11 mouse cellular contexts compared by ENCODE assay signal in the genomic region with DNA sequence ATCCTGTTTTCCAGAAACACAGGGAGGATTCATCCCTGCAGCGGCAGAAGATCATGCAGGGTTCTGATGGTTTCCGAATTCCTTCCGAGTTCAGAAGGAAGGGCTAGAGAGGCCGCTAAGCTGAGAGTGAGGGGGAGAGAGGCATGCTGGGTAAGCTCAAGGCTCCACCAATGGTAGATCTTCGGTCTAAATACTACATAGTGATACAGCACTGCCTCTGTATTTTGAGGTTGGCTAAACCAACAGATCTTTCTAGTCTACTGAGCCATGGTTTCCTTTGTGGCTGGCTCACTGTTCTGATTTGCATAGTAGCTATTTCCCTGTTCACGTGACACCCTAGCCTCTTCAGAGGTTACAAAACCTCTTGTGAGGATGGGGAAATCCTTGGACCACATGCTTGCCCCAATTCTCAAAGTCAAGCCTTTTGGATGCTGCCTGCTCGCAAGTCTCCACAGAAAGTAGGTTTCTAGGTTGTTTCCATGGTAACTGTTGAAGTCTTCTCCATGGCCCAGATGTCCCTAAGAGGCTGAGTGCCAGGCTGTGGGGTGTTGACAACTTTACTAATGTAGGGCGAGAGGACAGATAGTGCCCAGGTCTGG. TPM values are rescaled to one million over a fixed set of nuclear protein-coding genes. Genes with fewer than 3 reads are reported as not detected.
DNase-seq lines count a peak whose midpoint lies in the region; ATAC-seq and TF ChIP-seq lines count a peak whose summit lies in the region.
"Had no signal": no experiment of that assay in that cellular context is flagged by ENCODE, and none has a peak within 500 bp of the region (broad histone marks: within the 10 kb centered on the region; RNA-seq: fewer than 3 reads in every experiment).

No protein-coding gene starts in this region.

- WGBS in hindbrain, embryonic 16.5 days: 80% methylated on average over 8 of the region's 8 CpGs
- 87% methylated on average over 8 of the region's 8 CpGs for WGBS in hindbrain, embryonic 12.5 days

- H3K27me3 ChIP-seq in hindbrain, embryonic 16.5 days (replicated peaks; ENCODE audit: control insufficient read depth, insufficient read depth, low read length): no peaks in the 10 kb centered on the region
- H3K27me3 ChIP-seq in hindbrain, embryonic 12.5 days: no peaks in the 10 kb centered on the region

- no peaks in the 10 kb centered on the region for H3K9me3 ChIP-seq in hindbrain, embryonic 16.5 days (ENCODE audit: control insufficient read depth, low read length)
- no peaks in the 10 kb centered on the region for H3K9me3 ChIP-seq in hindbrain, embryonic 12.5 days (replicated peaks)
- H3K9me3 ChIP-seq: limb, embryonic 12.5 days had no signal

- no peaks in the 10 kb centered on the region for H3K4me1 ChIP-seq in hindbrain, embryonic 16.5 days (ENCODE audit: control insufficient read depth, insufficient read depth, low read depth, low read length)
- H3K4me1 ChIP-seq in hindbrain, embryonic 12.5 days: no peaks in the 10 kb centered on the region
- H3K4me1 ChIP-seq: limb, embryonic 12.5 days had no signal

- no peak overlapping the region for H3K27ac ChIP-seq in hindbrain, embryonic 16.5 days (ENCODE audit: low read depth, low read length)
- no peak overlapping the region for H3K27ac ChIP-seq in hindbrain, embryonic 12.5 days
- H3K27ac ChIP-seq in layer of hippocampus, adult 2 months: 0 out of 2 replicates have a peak overlapping the region, but pooled peaks have one; percentile 8
- H3K27ac ChIP-seq: limb, embryonic 12.5 days had no signal

- DNase-seq in NIH3T3 (ENCODE audit: low read depth): peak; percentile 5
- peak; percentile 47 to 78 for DNase-seq in layer of hippocampus, adult 2 months (ENCODE audit: low spot score in 2 of 2)
- peak; percentile 60 to 63 for DNase-seq in right cerebral cortex, adult 2 months (ENCODE audit: low spot score in 2 of 2)
- no peak for DNase-seq in urinary bladder, postnatal 36 days (ENCODE audit: low spot score in 2 of 2)
- no peak for DNase-seq in adrenal gland, adult 2 months
- DNase-seq in testis, postnatal 10 days (ENCODE audit: low spot score): no peak
- DNase-seq: gastrocnemius, postnatal 25 days had no signal

- no peak overlapping the region for H3K4me2 ChIP-seq in hindbrain, embryonic 16.5 days (ENCODE audit: low read length)
- no peak overlapping the region for H3K4me2 ChIP-seq in hindbrain, embryonic 12.5 days (replicated peaks)
- H3K4me2 ChIP-seq: limb, embryonic 12.5 days had no signal

- peak; percentile 65 for ATAC-seq in hindbrain, embryonic 16.5 days
- no peak for ATAC-seq in hindbrain, embryonic 12.5 days (ENCODE audit: low FRiP score)

- no peak overlapping the region for H3K4me3 ChIP-seq in hindbrain, embryonic 16.5 days (ENCODE audit: low read length)
- no peak overlapping the region for H3K4me3 ChIP-seq in hindbrain, embryonic 12.5 days
- no peak overlapping the region for H3K4me3 ChIP-seq in layer of hippocampus, adult 2 months
- H3K4me3 ChIP-seq: limb, embryonic 12.5 days had no signal

- H3K36me3 ChIP-seq in hindbrain, embryonic 16.5 days (ENCODE audit: control insufficient read depth, insufficient read depth, low read length): no peaks in the 10 kb centered on the region
- H3K36me3 ChIP-seq in hindbrain, embryonic 12.5 days: no peaks in the 10 kb centered on the region
- H3K36me3 ChIP-seq: limb, embryonic 12.5 days had no signal

- TF ChIP-seq CTCF in layer of hippocampus, adult 2 months (conservative IDR thresholded peaks at IDR 0.05): no peak

- H3K9ac ChIP-seq in hindbrain, embryonic 16.5 days (ENCODE audit: low read depth, low read length): no peak overlapping the region
- H3K9ac ChIP-seq in hindbrain, embryonic 12.5 days: no peak overlapping the region
- H3K9ac ChIP-seq: limb, embryonic 12.5 days had no signal

RNA-seq across cellular contexts. Expression of gene Krt28, which starts 4.8 kb away (rescaled TPM):
- 0.52 and 0.55 TPM in 2 replicates for polyA plus RNA-seq in hindbrain, embryonic 16.5 days (2015; fragmentation: Nextera tagmentation; extraction: Ambion mirVana)
- 0.21 and 0.27 TPM in 2 replicates for polyA plus RNA-seq in hindbrain, embryonic 12.5 days (2016; fragmentation: Nextera tagmentation; extraction: Ambion mirVana)
- under 1 TPM in 1 of 2 experiments, not detected in 1; 0.23 TPM for total RNA-seq in layer of hippocampus, adult 2 months (2021)
- not detected for total RNA-seq in adrenal gland, adult 2 months (2021)
- not detected in 2 replicates for polyA plus RNA-seq in adrenal gland, adult 2 months (2012; rRNA removed)
- total RNA-seq: gastrocnemius, postnatal 25 days had no signal
- polyA plus RNA-seq: limb, embryonic 12.5 days had no signal

RNA-seq across cellular contexts. Expression of gene Krt27, which starts 19.0 kb away (rescaled TPM):
- 0.10 and 0.41 TPM in 2 replicates for polyA plus RNA-seq in hindbrain, embryonic 16.5 days (2015; fragmentation: Nextera tagmentation; extraction: Ambion mirVana)
- polyA plus RNA-seq in hindbrain, embryonic 12.5 days (2016; fragmentation: Nextera tagmentation; extraction: Ambion mirVana): not detected in 2 replicates
- not detected for total RNA-seq in layer of hippocampus, adult 2 months (2021)
- total RNA-seq in adrenal gland, adult 2 months (2021): not detected
- not detected in 2 replicates for polyA plus RNA-seq in adrenal gland, adult 2 months (2012; rRNA removed)
- total RNA-seq: gastrocnemius, postnatal 25 days had no signal
- polyA plus RNA-seq: cortical plate, adult 2 months; limb, embryonic 12.5 days had no signal

RNA-seq across cellular contexts. Expression of gene Krt10, which starts 19.2 kb away (rescaled TPM):
- polyA plus RNA-seq in hindbrain, embryonic 16.5 days (2015; fragmentation: Nextera tagmentation; extraction: Ambion mirVana): 22.8 and 27.5 TPM in 2 replicates
- 32.7 and 39.8 TPM in 2 replicates for polyA plus RNA-seq in hindbrain, embryonic 12.5 days (2016; fragmentation: Nextera tagmentation; extraction: Ambion mirVana)
- 10 to 100 TPM; 14.8 to 16.4 TPM for total RNA-seq in layer of hippocampus, adult 2 months (2021)
- 1 to 10 TPM; 5.5 to 5.8 TPM for total RNA-seq in adrenal gland, adult 2 months (2021)
- polyA plus RNA-seq in adrenal gland, adult 2 months (2012; rRNA removed): 0.43 and 0.56 TPM in 2 replicates

RNA-seq across cellular contexts. Expression of gene Krt26, which starts 32.2 kb away (rescaled TPM):
- polyA plus RNA-seq in hindbrain, embryonic 16.5 days (2015; fragmentation: Nextera tagmentation; extraction: Ambion mirVana): 0.37 and 0.41 TPM in 2 replicates
- 0.27 and 0.30 TPM in 2 replicates for polyA plus RNA-seq in hindbrain, embryonic 12.5 days (2016; fragmentation: Nextera tagmentation; extraction: Ambion mirVana)
- not detected for total RNA-seq in layer of hippocampus, adult 2 months (2021)
- not detected for total RNA-seq in adrenal gland, adult 2 months (2021)
- not detected in 2 replicates for polyA plus RNA-seq in adrenal gland, adult 2 months (2012; rRNA removed)
- total RNA-seq: gastrocnemius, postnatal 25 days had no signal
- polyA plus RNA-seq: limb, embryonic 12.5 days had no signal

RNA-seq across cellular contexts. Expression of gene Krt25, which starts 47.2 kb away (rescaled TPM):
- 0.67 and 1.4 TPM in 2 replicates for polyA plus RNA-seq in hindbrain, embryonic 16.5 days (2015; fragmentation: Nextera tagmentation; extraction: Ambion mirVana)
- polyA plus RNA-seq in hindbrain, embryonic 12.5 days (2016; fragmentation: Nextera tagmentation; extraction: Ambion mirVana): not detected in 2 replicates
- not detected for total RNA-seq in layer of hippocampus, adult 2 months (2021)
- total RNA-seq in adrenal gland, adult 2 months (2021): not detected
- polyA plus RNA-seq in adrenal gland, adult 2 months (2012; rRNA removed): not detected in 2 replicates
- total RNA-seq: gastrocnemius, postnatal 25 days had no signal
- polyA plus RNA-seq: limb, embryonic 12.5 days had no signal

Comparison
In these comparisons a context has a peak if more than half of its experiments do, and no peak if none do; other contexts are left out.
1. DNase-seq: peak in NIH3T3 (single experiment), layer of hippocampus, adult 2 months (2 of 2) and right cerebral cortex, adult 2 months (2 of 2); none in urinary bladder, postnatal 36 days (0 of 2), adrenal gland, adult 2 months (single experiment) and testis, postnatal 10 days (single experiment).
2. RNA of gene Krt10, which starts 19.2 kb away (polyA plus RNA-seq): 32.7 to 39.8 TPM in hindbrain, embryonic 12.5 days and 22.8 to 27.5 TPM in hindbrain, embryonic 16.5 days; 0.43 to 0.56 TPM in adrenal gland, adult 2 months; every median in the first group is over 10 times any median in the second.